Mouse (Mus musculus) embryonic facial prominence, embryonic 11.5 days (tissue): ENCODE data around the gene Pdzd8. TPM values are rescaled to one million over a fixed set of nuclear protein-coding genes. Genes with fewer than 3 reads are reported as not detected.

Experiments
- ATAC-seq: fragments of 200-750 bp; cut with Nextera tagmentation; replicated peaks from 2 replicates; pipeline ENCODE4 v1.8.0; 2017; ENCODE audit warnings: low read depth; ENCODE audit not compliant: insufficient number of reproducible peaks, low FRiP score, low TSS enrichment
- DNase-seq: peaks from one replicate; pipeline ENCODE4 v3.0.0-alpha.2; 2015; ENCODE audit warnings: low spot score
- H3K27ac ChIP-seq: fragments of 300-500 bp; sonication (generic); replicated peaks from 2 replicates; pipeline ENCODE4 v1.5.1; 2014; ENCODE audit warnings: mild to moderate bottlenecking, low read depth, low read length, control low read depth
- H3K27me3 ChIP-seq: fragments of 300-500 bp; sonication (generic); 2 replicates; pipeline ENCODE4 v1.6.1; 2014; ENCODE audit warnings: mild to moderate bottlenecking, low read length, moderate library complexity, mixed read lengths; ENCODE audit not compliant: control insufficient read depth, insufficient read depth
- H3K36me3 ChIP-seq: fragments of 300-500 bp; sonication (generic); replicated peaks from 2 replicates; pipeline ENCODE4 v1.6.1; 2014; ENCODE audit warnings: low read depth, mild to moderate bottlenecking, low read length, moderate library complexity, mixed read lengths; ENCODE audit not compliant: control insufficient read depth, insufficient read depth
- H3K4me1 ChIP-seq: fragments of 300-500 bp; sonication (generic); 2 replicates; pipeline ENCODE4 v1.6.1; 2014; ENCODE audit warnings: low read length, mixed read lengths; ENCODE audit not compliant: control insufficient read depth, insufficient read depth
- H3K4me2 ChIP-seq: fragments of 300-500 bp; sonication (generic); 2 replicates; pipeline ENCODE4 v1.6.1; 2014; ENCODE audit warnings: low read depth, mild to moderate bottlenecking, control low read depth, low read length, moderate library complexity
- H3K4me3 ChIP-seq: fragments of 300-500 bp; sonication (generic); 2 replicates; pipeline ENCODE4 v1.5.1; 2014; ENCODE audit warnings: low read depth, low read length, control low read depth
- H3K9ac ChIP-seq: fragments of 300-500 bp; sonication (generic); replicated peaks from 2 replicates; pipeline ENCODE4 v1.6.1; 2014; ENCODE audit warnings: mild to moderate bottlenecking, control low read depth, low read length
- H3K9me3 ChIP-seq: fragments of 300-500 bp; sonication (generic); replicated peaks from 2 replicates; pipeline ENCODE4 v1.6.1; 2016; ENCODE audit warnings: mild to moderate bottlenecking, low read length, inconsistent platforms, mixed read lengths; ENCODE audit not compliant: control insufficient read depth
- WGBS: fragments of 180-500 bp; shearing (Covaris S2); extraction: QIAGEN DNeasy Blood & Tissue Kit; methylation state at CpG from one replicate; pipeline ENCODE4 v1.1.7; 2014; 5-methylcytosine and 5-hydroxymethylcytosine counted together
- polyA plus RNA-seq: library from polyadenylated mRNA; unstranded; fragments of >200 nt; fragmentation: Nextera tagmentation; extraction: Ambion mirVana; gene quantifications from 2 replicates; pipeline ENCODE4 v1.2.1, GENCODE M21; 2014

Gene Pdzd8
- polyA plus RNA-seq, 1 experiment from 2014 or later: 18.0 TPM

DNA sequence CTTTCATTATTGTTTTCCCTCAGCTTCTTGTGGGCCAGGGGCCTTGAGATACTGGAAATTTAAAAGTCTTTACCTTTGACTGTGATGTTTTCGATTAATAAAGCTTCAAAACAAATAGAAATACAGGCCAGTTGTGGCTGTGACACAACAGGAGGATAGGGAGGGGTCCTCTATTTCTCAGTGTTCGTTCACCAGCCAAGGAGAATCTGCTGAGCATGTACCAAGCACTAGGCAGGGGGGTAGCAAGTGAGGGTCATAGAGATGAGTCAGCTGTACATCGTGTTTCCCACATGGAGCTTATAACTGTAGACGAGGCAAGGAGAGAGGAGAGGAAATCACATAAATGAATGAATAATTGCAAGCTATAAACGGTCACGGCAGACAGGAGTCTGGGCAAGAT, 17.1 kb upstream of the Pdzd8 start:
- no peak overlapping the region for H3K4me2 ChIP-seq
- WGBS: 85% methylated on average over 6 of the region's 6 CpGs
- no peak for ATAC-seq
- H3K9me3 ChIP-seq: no peaks in the 10 kb centered on the region
- no peak for DNase-seq
- H3K4me1 ChIP-seq: no peaks in the 10 kb centered on the region
- no peak overlapping the region for H3K27ac ChIP-seq
- H3K36me3 ChIP-seq: no peaks in the 10 kb centered on the region
- H3K9ac ChIP-seq: no peak overlapping the region
- no peaks in the 10 kb centered on the region for H3K27me3 ChIP-seq
- no peak overlapping the region for H3K4me3 ChIP-seq

DNA sequence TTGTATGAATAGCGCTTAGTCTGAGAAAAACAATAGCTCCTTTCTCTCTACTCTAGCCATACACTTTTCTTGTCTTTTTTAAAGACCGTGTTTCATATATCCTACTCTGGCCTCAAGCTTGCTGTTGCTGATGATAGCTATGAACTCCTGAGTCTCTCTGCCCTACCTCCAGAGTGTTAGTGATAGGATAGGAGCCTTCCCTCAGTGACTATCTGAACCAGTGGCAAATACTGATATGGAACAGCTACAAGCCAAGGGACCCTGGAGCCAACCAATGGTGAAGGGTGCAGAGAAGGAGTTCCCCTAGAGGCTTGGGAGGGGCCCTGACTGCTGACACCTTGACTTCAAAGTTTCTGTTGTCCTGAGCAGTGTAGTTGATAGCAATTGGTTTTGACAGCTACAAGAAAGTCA, 14.9 kb upstream of the Pdzd8 start:
- Histone ChIP-seq H3K4me1 (no peaks in the 10 kb centered on the region), H3K36me3 (no peaks in the 10 kb centered on the region), H3K9me3 (no peaks in the 10 kb centered on the region), H3K27me3 (no peaks in the 10 kb centered on the region), H3K4me3 (no peak overlapping the region), H3K9ac (no peak overlapping the region), H3K4me2 (no peak overlapping the region), H3K27ac (no peak overlapping the region)
- ATAC-seq (no peak), DNase-seq (no peak)
- 42% methylated on average over 2 of the region's 2 CpGs for WGBS

- Histone ChIP-seq H3K4me2 (no peak overlapping the region), H3K36me3 (no peaks in the 10 kb centered on the region), H3K27ac (no peak overlapping the region), H3K27me3 (no peaks in the 10 kb centered on the region), H3K4me3 (no peak overlapping the region), H3K4me1 (no peaks in the 10 kb centered on the region), H3K9me3 (no peaks in the 10 kb centered on the region), H3K9ac (no peak overlapping the region)
- DNase-seq: no peak
- WGBS: 74% methylated on average over 4 of the region's 4 CpGs
- ATAC-seq: no peak
Measured at GRCm38 (mm10) chr19:59359202-59359601, 13.6 kb upstream of the Pdzd8 start.

- Histone ChIP-seq H3K4me2 (no peak overlapping the region), H3K4me3 (no peak overlapping the region), H3K27me3 (no peaks in the 10 kb centered on the region), H3K36me3 (no peaks in the 10 kb centered on the region), H3K27ac (no peak overlapping the region), H3K9me3 (no peaks in the 10 kb centered on the region), H3K4me1 (no peaks in the 10 kb centered on the region), H3K9ac (no peak overlapping the region)
- ATAC-seq: no peak
- no peak for DNase-seq
- 74% methylated on average over 4 of the region's 4 CpGs for WGBS
Measured at GRCm38 (mm10) chr19:59357878-59358277, 12.3 kb upstream of the Pdzd8 start.

DNA sequence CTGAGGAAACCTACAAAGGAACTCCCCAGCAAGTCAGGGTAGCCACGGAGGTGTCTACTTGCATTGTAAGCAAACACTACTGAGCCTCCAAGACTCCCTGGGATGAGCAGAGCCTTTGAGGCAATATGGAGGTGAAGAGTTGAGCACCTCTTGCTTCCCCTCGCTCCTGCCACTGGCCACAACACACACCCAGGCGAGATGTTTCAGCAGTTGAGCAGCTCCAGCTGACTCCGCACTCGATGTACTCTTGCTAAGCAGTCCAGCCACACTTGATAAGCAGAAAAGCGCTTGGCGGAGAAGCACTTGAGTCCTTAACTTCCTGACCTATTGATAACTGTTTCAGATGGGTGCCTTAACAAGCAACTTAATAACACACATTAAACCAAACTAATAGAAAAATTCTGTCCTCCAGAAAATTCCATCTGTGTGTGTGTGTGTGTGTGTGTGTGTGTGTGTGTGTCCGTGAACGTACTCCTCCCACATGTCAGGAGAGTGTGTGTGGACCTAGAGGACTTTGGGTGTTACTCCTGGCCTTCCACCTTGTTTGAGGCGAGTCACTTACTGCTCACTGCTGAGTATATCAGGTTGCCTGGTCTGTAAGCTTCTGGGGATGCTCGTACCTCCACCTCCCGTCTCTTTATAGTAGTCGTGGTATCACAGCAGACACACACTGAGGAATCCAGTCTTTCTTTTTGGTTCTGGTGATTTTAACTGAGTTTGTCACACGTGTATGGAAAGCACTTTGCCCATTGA, 11.4 kb upstream of the Pdzd8 start:
- Histone ChIP-seq H3K27ac (no peak overlapping the region), H3K36me3 (no peaks in the 10 kb centered on the region), H3K9me3 (no peaks in the 10 kb centered on the region), H3K4me1 (no peaks in the 10 kb centered on the region), H3K4me3 (no peak overlapping the region), H3K4me2 (no peak overlapping the region), H3K9ac (no peak overlapping the region), H3K27me3 (no peaks in the 10 kb centered on the region)
- no peak for DNase-seq
- WGBS: 80% methylated on average over 14 of the region's 14 CpGs
- no peak for ATAC-seq

- H3K4me1 ChIP-seq: no peaks in the 10 kb centered on the region
- no peak for ATAC-seq
- H3K36me3 ChIP-seq: no peaks in the 10 kb centered on the region
- no peak for DNase-seq
- H3K27ac ChIP-seq: no peak overlapping the region
- no peak overlapping the region for H3K4me3 ChIP-seq
- H3K9me3 ChIP-seq: no peaks in the 10 kb centered on the region
- H3K4me2 ChIP-seq: no peak overlapping the region
- no peak overlapping the region for H3K9ac ChIP-seq
- WGBS: 81% methylated on average over 3 of the region's 3 CpGs
- H3K27me3 ChIP-seq: no peaks in the 10 kb centered on the region
Measured at GRCm38 (mm10) chr19:59356388-59356787, 10.8 kb upstream of the Pdzd8 start.

DNA sequence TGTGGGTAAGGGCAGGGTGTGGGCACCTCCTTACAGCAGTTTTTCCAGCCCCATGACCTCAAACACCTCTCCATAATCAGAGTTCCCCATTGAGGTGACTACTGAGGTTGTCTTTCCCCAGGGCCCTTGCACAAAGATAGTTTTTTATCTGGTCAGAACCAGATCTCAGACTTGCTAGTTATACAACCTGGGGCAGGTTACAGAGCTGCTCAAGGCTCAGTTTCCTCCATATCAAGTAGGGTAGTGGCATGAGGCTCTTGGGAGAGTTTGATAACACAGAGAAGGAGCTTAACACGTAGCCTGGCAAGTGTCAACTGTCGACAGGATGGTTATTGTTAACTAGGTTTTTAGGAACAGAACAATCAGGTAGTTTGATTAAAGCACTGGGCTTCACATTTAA, 9.3 kb upstream of the Pdzd8 start:
- Histone ChIP-seq H3K4me3 (no peak overlapping the region), H3K9me3 (no peaks in the 10 kb centered on the region), H3K27ac (no peak overlapping the region), H3K36me3 (no peaks in the 10 kb centered on the region), H3K4me2 (no peak overlapping the region), H3K27me3 (no peaks in the 10 kb centered on the region), H3K4me1 (no peaks in the 10 kb centered on the region), H3K9ac (no peak overlapping the region)
- WGBS: 50% methylated on average over 2 of the region's 2 CpGs
- no peak for ATAC-seq
- DNase-seq: no peak

GRCm38 (mm10) chr19:59352760-59353159, 7.2 kb upstream of the Pdzd8 start:
- Histone ChIP-seq H3K4me2 (no peak overlapping the region), H3K9me3 (no peaks in the 10 kb centered on the region), H3K4me3 (no peak overlapping the region), H3K27me3 (no peaks in the 10 kb centered on the region), H3K36me3 (no peaks in the 10 kb centered on the region), H3K4me1 (no peaks in the 10 kb centered on the region), H3K9ac (no peak overlapping the region), H3K27ac (no peak overlapping the region)
- ATAC-seq: no peak
- no peak for DNase-seq
- WGBS: 69% methylated on average over 3 of the region's 3 CpGs
